Mouse (Mus musculus): ENCODE measurements at regions not wholly inside any gene's neighbourhood (a gene's known extent, or its start where the extent isn't known, plus 50 kb on each side); places are given as distances from the start of the nearest gene placed in this dataset.

DNA sequence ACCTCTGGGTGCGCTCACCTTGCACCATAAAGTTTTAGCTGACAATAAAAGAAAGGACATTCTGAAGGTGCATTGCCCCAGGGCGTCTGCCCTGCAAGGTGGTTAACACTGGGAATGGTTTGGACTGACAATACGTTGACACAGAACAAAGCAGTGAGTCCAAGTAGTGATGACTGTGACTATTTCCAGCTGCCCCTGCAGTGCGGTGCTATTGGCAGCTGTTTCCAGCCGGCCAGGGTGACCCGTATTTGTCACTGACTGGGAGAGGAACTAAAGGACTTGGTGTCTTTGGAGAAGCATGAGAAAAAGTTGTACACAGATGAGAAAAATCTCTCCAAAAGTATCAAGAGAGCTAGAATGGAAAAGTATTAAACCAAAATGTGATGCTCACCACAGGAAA lies 52.0 kb upstream of the Vtcn1 start:
- Histone ChIP-seq H3K4me3 (replicated peaks) (no peak overlapping the region), H3K27me3 (no peaks in the 10 kb centered on the region), H3K4me1 (replicated peaks) (no peaks in the 10 kb centered on the region), H3K36me3 (no peaks in the 10 kb centered on the region), H3K9me3 (replicated peaks) (no peaks in the 10 kb centered on the region), H3K9ac (no peak overlapping the region), H3K4me2 (no peak overlapping the region), H3K27ac (no peak overlapping the region)
- DNase-seq (no peak), ATAC-seq (ENCODE audit: low read depth) (no peak)
- WGBS (ENCODE audit: insufficient replicate concordance) = 69% methylated on average over 6 of the region's 6 CpGs

DNA sequence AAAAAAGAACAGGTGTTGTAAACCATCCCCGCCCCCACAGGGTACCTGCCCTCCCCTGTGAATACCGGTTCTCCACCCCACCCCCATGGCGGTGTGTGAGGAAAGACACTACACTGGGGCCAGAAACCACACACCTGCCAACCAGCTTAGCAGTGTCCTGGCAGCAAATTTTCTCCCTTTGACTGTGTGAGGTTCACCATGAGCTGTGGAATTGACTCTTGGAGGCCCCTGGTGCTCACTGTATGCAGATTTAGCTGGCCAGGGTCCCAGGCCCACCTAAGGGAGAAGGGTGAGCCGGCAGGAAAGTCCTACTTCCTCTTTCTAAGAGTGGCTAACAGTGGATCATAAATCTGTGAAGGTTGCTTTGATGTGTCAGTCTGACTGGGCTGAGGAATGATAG lies 53.9 kb upstream of the Vtcn1 start:
- Histone ChIP-seq H3K4me1 (replicated peaks) (no peaks in the 10 kb centered on the region), H3K27ac (no peak overlapping the region), H3K4me3 (replicated peaks) (no peak overlapping the region), H3K36me3 (no peaks in the 10 kb centered on the region), H3K9me3 (replicated peaks) (no peaks in the 10 kb centered on the region), H3K9ac (no peak overlapping the region), H3K4me2 (no peak overlapping the region), H3K27me3 (no peaks in the 10 kb centered on the region)
- no peak for ATAC-seq (ENCODE audit: low read depth)
- WGBS (ENCODE audit: insufficient replicate concordance) = 52% methylated on average over 4 of the region's 4 CpGs
- DNase-seq = no peak

DNA sequence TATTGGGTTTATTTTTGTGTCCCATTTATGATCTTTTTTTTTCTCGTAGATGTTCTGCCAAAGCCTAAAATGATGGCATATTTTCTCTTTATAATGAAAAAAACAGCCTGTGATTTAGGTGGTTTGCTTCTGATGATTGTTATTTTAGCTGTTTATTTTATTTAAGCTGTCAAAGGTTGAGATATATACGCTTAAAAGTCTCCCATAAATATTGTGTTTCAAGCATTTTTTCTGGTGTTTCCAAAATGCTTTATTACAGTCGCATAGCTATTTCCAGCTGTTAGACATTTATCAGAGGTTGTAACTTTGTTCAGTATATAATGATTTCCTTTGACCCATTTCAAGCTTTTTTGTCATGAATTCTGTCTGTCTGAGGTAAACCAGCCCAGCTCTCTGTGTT lies 54.4 kb upstream of the Vtcn1 start:
- Histone ChIP-seq H3K9ac (no peak overlapping the region), H3K4me2 (no peak overlapping the region), H3K9me3 (replicated peaks) (no peaks in the 10 kb centered on the region), H3K4me3 (replicated peaks) (no peak overlapping the region), H3K36me3 (no peaks in the 10 kb centered on the region), H3K27ac (no peak overlapping the region), H3K27me3 (no peaks in the 10 kb centered on the region), H3K4me1 (replicated peaks) (no peaks in the 10 kb centered on the region)
- ATAC-seq (ENCODE audit: low read depth) = no peak
- WGBS (ENCODE audit: insufficient replicate concordance) = 66% methylated on average over 3 of the region's 3 CpGs
- no peak for DNase-seq

DNA sequence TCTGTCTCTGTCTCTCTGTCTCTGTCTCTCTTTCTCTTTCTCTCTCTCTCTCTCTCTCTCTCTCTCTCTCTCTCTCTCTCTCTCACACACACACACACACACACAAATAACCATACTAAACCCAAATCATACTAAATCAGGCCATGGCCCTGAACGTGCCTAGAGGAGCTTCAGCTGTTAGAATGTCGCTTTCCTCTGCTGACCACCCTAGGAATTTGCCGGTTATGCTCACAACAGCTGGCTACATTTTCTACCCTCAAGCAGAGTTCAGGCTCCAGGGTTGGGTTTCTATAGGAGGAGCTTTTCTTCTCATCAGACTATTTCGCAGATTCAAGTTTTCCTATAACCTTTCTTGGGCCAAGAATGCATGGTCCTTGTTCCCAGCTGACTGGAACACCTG lies 56.1 kb upstream of the Vtcn1 start:
- ATAC-seq (ENCODE audit: low read depth) (no peak), DNase-seq (no peak)
- Histone ChIP-seq H3K4me2 (no peak overlapping the region), H3K27me3 (no peaks in the 10 kb centered on the region), H3K9ac (no peak overlapping the region), H3K36me3 (no peaks in the 10 kb centered on the region), H3K4me1 (replicated peaks) (no peaks in the 10 kb centered on the region), H3K27ac (no peak overlapping the region), H3K4me3 (replicated peaks) (no peak overlapping the region), H3K9me3 (replicated peaks) (no peaks in the 10 kb centered on the region)
- 76% methylated on average over 4 of the region's 4 CpGs for WGBS (ENCODE audit: insufficient replicate concordance)

DNA sequence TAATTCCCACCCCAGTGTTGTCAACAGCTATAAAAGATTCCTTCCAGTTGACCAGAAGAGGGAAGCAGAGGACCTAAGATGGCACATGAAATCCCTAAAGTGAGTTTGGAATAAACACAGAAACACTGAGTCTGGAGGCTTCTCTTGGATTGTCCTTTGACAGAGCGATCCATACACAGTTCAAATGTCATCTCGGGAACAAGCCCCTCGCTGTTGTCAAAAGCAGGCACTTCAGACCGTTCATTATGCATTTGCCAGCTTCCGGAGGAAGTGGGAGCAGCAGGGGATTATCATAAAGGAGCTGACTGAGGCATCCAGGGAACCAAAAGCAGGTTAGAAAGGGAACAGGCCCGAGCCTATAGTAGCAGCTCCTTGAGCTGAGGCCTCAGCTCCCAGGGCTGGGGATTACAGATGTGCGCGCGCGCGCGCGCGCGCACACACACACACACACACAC lies 57.1 kb upstream of the Vtcn1 start:
- no peak overlapping the region for H3K27ac ChIP-seq
- DNase-seq (no peak), ATAC-seq (ENCODE audit: low read depth) (no peak)
- no peaks in the 10 kb centered on the region for H3K27me3 ChIP-seq
- H3K9me3 ChIP-seq (replicated peaks) = no peaks in the 10 kb centered on the region
- WGBS (ENCODE audit: insufficient replicate concordance) = 65% methylated on average over 15 of the region's 15 CpGs
- H3K36me3 ChIP-seq = no peaks in the 10 kb centered on the region
- H3K4me3 ChIP-seq (replicated peaks) = no peak overlapping the region
- H3K4me1 ChIP-seq (replicated peaks) = no peaks in the 10 kb centered on the region
- peak overlapping the region; percentile 26; the same call in 1 of the 2 replicates for H3K4me2 ChIP-seq
- no peak overlapping the region for H3K9ac ChIP-seq

DNA sequence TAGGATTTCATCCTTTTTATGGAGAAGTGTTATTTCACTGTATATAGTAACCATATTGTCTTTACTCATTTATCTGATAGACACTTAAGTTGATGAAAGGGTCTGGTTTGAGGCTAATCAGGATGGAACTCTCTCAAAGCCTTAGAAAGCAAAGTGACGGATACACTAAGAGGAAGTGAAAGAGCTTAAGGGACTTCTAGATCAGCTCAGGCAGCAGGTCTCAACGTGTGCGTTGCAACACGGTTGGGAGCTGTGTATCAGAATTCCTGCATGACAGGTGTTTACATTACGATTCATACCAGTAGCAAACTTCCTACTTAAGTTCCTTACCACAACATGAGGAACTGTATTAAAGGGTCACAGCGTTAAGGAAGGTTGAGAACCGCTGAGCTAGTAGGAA lies 59.9 kb upstream of the Vtcn1 start:
- Histone ChIP-seq H3K9ac (no peak overlapping the region), H3K4me1 (replicated peaks) (no peaks in the 10 kb centered on the region), H3K9me3 (replicated peaks) (no peaks in the 10 kb centered on the region), H3K27ac (no peak overlapping the region), H3K36me3 (no peaks in the 10 kb centered on the region), H3K4me3 (replicated peaks) (no peak overlapping the region), H3K27me3 (no peaks in the 10 kb centered on the region), H3K4me2 (no peak overlapping the region)
- DNase-seq (no peak), ATAC-seq (ENCODE audit: low read depth) (no peak)
- 37% methylated on average over 7 of the region's 7 CpGs for WGBS (ENCODE audit: insufficient replicate concordance)

DNA sequence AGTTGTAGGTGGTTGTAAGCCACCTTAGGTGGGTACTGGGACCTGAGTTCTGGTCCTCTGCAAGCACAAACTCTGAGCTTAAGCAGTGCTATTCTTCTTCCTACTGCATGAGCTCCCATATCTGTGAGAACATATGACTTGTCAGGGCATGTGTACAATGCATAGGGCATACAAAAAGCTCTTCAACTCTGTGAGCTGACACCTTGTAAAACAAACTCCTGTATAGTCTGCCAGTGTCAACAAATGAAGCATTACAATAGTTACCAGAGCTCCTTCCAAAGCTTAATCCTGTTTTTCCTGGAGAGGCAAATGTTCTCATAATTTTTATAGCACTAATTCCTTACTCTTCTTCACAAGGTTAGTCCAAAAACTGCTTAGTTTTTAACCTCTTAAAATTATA lies 62.4 kb upstream of the Vtcn1 start:
- Histone ChIP-seq H3K27ac (no peak overlapping the region), H3K4me3 (replicated peaks) (no peak overlapping the region), H3K4me1 (replicated peaks) (peaks cover 5% of the 10 kb centered on the region; the same call in 1 of the 2 replicates), H3K27me3 (no peaks in the 10 kb centered on the region), H3K36me3 (no peaks in the 10 kb centered on the region), H3K4me2 (no peak overlapping the region), H3K9me3 (replicated peaks) (no peaks in the 10 kb centered on the region), H3K9ac (no peak overlapping the region)
- DNase-seq (no peak), ATAC-seq (ENCODE audit: low read depth) (no peak)

DNA sequence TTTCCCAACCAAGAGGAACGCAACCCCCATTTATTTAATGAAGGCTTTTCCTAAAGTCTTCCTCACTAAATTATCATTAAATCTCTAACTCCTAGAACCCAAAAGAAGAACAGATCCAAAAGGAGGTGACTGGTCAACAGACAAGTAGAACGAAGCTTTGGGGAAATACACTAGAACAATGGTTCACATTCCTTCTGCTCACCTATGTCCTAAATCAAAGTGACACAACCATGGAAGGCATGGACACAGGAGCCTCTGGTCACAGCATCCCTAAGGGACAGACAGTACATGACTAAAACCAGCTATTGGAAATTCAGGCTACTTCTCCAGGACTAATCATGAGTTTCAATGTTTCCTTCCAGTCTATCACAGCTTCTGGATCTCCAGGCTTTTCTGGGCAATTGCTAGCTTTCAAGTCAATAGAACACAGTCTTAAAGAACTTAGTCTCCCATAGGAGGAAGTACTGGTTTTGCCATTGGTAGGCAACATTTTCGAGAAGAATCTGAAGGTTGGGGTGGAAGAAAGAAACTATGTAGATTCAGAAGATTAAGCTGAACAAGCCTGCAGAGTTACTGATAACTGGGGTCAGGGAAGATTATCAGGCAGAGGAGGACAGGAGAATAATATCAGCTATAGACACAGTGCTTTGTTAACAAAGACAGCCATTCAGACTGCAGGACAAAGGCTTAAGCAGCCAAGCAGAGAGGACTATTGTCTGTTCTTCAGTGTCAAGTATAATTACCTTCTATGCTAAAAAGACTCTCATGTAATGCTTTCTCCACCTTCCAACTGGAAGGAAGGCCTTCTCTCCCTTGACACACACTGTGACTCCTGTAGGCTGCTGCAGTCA lies 65.9 kb upstream of the Vtcn1 start:
- no peak overlapping the region for H3K27ac ChIP-seq
- WGBS (ENCODE audit: insufficient replicate concordance) = 52% methylated on average over 3 of the region's 3 CpGs
- H3K4me1 ChIP-seq (replicated peaks) = peaks cover 5% of the 10 kb centered on the region; the same call in 1 of the 2 replicates
- H3K4me2 ChIP-seq = no peak overlapping the region
- ATAC-seq (ENCODE audit: low read depth) (peak; percentile 54; the same call in 1 of the 2 replicates), DNase-seq (no peak)
- no peaks in the 10 kb centered on the region for H3K36me3 ChIP-seq
- H3K4me3 ChIP-seq (replicated peaks) = no peak overlapping the region
- no peaks in the 10 kb centered on the region for H3K27me3 ChIP-seq
- H3K9ac ChIP-seq = no peak overlapping the region
- no peaks in the 10 kb centered on the region for H3K9me3 ChIP-seq (replicated peaks)

DNA sequence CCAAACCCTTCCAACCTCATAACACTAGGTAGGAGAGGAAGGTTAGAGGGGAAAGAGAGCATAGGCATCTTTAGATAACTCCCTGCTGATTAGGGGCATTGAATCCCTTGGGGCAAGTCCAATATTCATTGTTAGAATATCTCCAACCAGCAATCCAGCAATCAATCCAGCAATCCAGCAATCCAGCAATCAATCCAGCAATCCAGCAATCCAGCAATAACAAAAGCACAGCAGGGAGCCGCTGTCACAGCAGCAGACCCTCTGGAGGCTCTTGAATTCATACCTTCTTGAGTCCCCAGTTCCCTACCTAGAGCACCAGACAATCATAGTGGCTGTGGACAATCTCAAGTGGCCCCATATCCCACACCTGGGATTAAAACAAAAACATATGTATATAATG lies 69.4 kb upstream of the Man1a2 start:
- WGBS (ENCODE audit: insufficient replicate concordance) = 63% methylated on average over 1 of the region's 1 CpGs
- Histone ChIP-seq H3K27me3 (no peaks in the 10 kb centered on the region), H3K9ac (no peak overlapping the region), H3K27ac (no peak overlapping the region), H3K36me3 (no peaks in the 10 kb centered on the region), H3K4me1 (replicated peaks) (peaks cover 3% of the 10 kb centered on the region; the same call in 1 of the 2 replicates), H3K4me2 (no peak overlapping the region), H3K9me3 (replicated peaks) (no peaks in the 10 kb centered on the region), H3K4me3 (replicated peaks) (no peak overlapping the region)
- no peak for ATAC-seq (ENCODE audit: low read depth)
- DNase-seq = no peak

DNA sequence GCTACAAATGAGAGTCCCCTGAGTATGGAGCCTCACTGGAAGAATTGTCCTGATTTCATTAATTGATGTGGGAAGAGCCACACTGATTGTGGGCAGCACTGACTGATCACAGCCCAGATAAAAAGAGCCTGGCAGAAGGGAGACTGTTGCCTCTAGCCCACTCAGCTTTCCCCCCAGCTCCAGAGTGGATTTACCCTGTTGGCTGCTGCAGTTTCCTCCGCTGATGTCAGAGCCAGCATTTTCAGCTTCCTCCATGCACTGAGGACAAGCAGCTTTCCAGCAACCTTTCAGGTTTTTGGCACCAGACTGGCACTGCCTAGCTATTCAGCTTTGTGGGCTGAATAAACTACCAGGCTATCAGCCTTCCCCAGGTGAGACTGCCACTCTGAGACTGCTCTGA lies 65.9 kb upstream of the Man1a2 start:
- no peak for DNase-seq
- no peak overlapping the region for H3K4me2 ChIP-seq
- no peaks in the 10 kb centered on the region for H3K27me3 ChIP-seq
- no peaks in the 10 kb centered on the region for H3K9me3 ChIP-seq (replicated peaks)
- no peak for ATAC-seq (ENCODE audit: low read depth)
- no peak overlapping the region for H3K27ac ChIP-seq
- H3K36me3 ChIP-seq = no peaks in the 10 kb centered on the region
- H3K4me1 ChIP-seq (replicated peaks) = no peaks in the 10 kb centered on the region
- no peak overlapping the region for H3K9ac ChIP-seq
- no peak overlapping the region for H3K4me3 ChIP-seq (replicated peaks)
- WGBS (ENCODE audit: insufficient replicate concordance) = 79% methylated on average over 1 of the region's 1 CpGs

DNA sequence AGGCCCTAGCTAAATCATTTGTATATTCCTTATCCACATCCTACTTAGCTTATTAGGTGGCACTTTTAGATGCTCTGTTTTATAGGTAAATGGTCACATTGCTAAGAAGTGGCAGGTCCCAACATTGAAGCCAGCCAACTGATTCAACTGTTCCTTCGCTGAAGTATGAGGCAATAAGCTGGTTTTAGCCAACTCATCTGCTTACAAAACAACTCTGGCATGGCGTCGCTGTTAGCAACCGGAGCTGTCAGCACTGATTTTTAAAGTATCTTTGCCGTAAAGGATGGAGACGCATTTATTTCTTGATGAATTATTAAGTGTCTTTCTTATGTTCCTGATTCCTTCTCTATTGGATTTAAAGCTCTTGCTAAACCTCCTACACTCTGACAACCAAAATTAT lies 63.4 kb upstream of the Man1a2 start:
- no peak for DNase-seq
- no peaks in the 10 kb centered on the region for H3K4me1 ChIP-seq (replicated peaks)
- WGBS (ENCODE audit: insufficient replicate concordance) = 76% methylated on average over 6 of the region's 6 CpGs
- no peaks in the 10 kb centered on the region for H3K9me3 ChIP-seq (replicated peaks)
- ATAC-seq (ENCODE audit: low read depth) = no peak
- no peak overlapping the region for H3K27ac ChIP-seq
- no peak overlapping the region for H3K4me3 ChIP-seq (replicated peaks)
- no peaks in the 10 kb centered on the region for H3K36me3 ChIP-seq
- no peak overlapping the region for H3K9ac ChIP-seq
- no peak overlapping the region for H3K4me2 ChIP-seq
- no peaks in the 10 kb centered on the region for H3K27me3 ChIP-seq

DNA sequence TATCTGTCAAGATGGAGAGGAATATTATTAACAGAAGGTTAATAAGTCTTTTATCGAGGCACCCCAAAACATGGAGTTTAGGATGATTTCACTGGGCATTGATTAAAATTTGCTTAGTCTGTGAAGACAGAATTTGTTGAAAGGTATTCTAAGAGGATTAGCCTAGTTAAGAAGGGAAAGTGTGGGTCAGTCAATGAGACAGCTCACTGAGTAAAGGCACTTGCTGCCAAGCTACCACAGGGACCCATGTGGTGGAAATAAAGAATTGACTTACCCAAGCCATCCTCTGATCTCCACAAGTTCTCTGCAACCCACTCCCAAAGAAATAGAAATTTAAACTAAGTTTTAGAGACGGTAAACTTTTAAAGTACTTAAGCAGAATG lies 63.0 kb upstream of the Man1a2 start:
- no peak overlapping the region for H3K27ac ChIP-seq
- H3K9ac ChIP-seq = no peak overlapping the region
- ATAC-seq (ENCODE audit: low read depth) (no peak), DNase-seq (no peak)
- 75% methylated on average over 2 of the region's 2 CpGs for WGBS (ENCODE audit: insufficient replicate concordance)
- no peak overlapping the region for H3K4me3 ChIP-seq (replicated peaks)
- no peaks in the 10 kb centered on the region for H3K4me1 ChIP-seq (replicated peaks)
- H3K27me3 ChIP-seq = no peaks in the 10 kb centered on the region
- H3K9me3 ChIP-seq (replicated peaks) = no peaks in the 10 kb centered on the region
- H3K36me3 ChIP-seq = no peaks in the 10 kb centered on the region
- H3K4me2 ChIP-seq = no peak overlapping the region
